ENCODE assay signal across 19 mouse cellular contexts in the genomic region with DNA sequence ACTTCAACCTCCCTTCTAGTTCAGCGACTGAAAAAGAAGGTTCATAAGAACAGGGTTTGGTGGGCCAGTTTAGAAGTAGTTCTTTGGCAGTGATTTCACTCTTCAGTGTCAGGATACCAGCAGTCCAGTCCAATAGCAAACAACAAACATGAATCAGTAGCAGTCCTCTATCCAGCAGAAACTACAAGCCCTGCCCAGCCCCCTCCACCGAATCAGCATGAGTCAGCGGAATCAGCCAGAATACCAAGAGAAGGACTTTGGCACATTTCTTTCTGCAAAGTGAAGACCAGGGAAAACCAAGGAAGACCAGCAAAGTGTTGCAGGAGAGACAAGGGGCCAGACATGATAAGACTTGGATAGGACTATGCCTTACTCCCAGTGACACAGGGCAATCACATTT.
DNase-seq lines count a peak whose midpoint lies in the region; ATAC-seq and TF ChIP-seq lines count a peak whose summit lies in the region.
"Had no signal": no experiment of that assay in that cellular context is flagged by ENCODE, and none has a peak within 500 bp of the region (broad histone marks: within the 10 kb centered on the region; RNA-seq: fewer than 3 reads in every experiment).

No protein-coding gene starts in this region.

- no peaks in the 10 kb centered on the region for H3K27me3 ChIP-seq in liver, embryonic 14.5 days (ENCODE audit: control insufficient read depth, insufficient read depth, low read length)
- no peaks in the 10 kb centered on the region for H3K27me3 ChIP-seq in forebrain, embryonic 11.5 days (ENCODE audit: control insufficient read depth, insufficient read depth, low read length)
- H3K27me3 ChIP-seq in forebrain, embryonic 14.5 days (replicated peaks; ENCODE audit: control insufficient read depth, insufficient read depth, low read length): no peaks in the 10 kb centered on the region
- H3K27me3 ChIP-seq: hindbrain, embryonic 12.5 days; intestine, embryonic 15.5 days; limb, embryonic 12.5 days had no signal

- no peak for TF ChIP-seq CTCF in liver, embryonic 14.5 days (IDR thresholded peaks at IDR 0.05; ENCODE audit: low read depth)
- TF ChIP-seq CTCF in left cerebral cortex, adult 2 months (IDR thresholded peaks at IDR 0.05): no peak

- H3K4me1 ChIP-seq in liver, embryonic 14.5 days (replicated peaks; ENCODE audit: control insufficient read depth in 2 of 2, insufficient read depth in 2 of 2, low read length in 1 of 2): peaks cover 0 to 4% of the 10 kb centered on the region in 2 experiments; a peak in 1 of 4 replicates
- H3K4me1 ChIP-seq in forebrain, embryonic 11.5 days (replicated peaks; ENCODE audit: control insufficient read depth, insufficient read depth, low read length): no peaks in the 10 kb centered on the region
- no peaks in the 10 kb centered on the region for H3K4me1 ChIP-seq in forebrain, embryonic 14.5 days (ENCODE audit: control insufficient read depth, insufficient read depth, low read length)
- H3K4me1 ChIP-seq: hindbrain, embryonic 12.5 days; intestine, embryonic 15.5 days; limb, embryonic 12.5 days; midbrain, embryonic 10.5 days had no signal

- TF ChIP-seq EP300 in liver, embryonic 14.5 days (IDR thresholded peaks at IDR 0.05; ENCODE audit: low read depth): no peak

- no peak overlapping the region for H3K4me3 ChIP-seq in liver, embryonic 14.5 days (ENCODE audit: insufficient read depth in 1 of 2, low read depth in 2 of 2, low read length in 2 of 2)
- no peak overlapping the region for H3K4me3 ChIP-seq in forebrain, embryonic 11.5 days (ENCODE audit: low read depth, low read length)
- no peak overlapping the region for H3K4me3 ChIP-seq in forebrain, embryonic 14.5 days (ENCODE audit: low read depth, low read length)
- H3K4me3 ChIP-seq in left cerebral cortex, adult 2 months: no peak overlapping the region
- H3K4me3 ChIP-seq: heart, adult 2 months; hindbrain, embryonic 12.5 days; intestine, embryonic 15.5 days; limb, embryonic 12.5 days; midbrain, embryonic 10.5 days had no signal

- intact Hi-C loops in left cerebral cortex, adult 2 months (cut with DNase I): no loop called here

- peak; percentile 62; the same call in 1 of the 2 replicates for ATAC-seq in liver, embryonic 14.5 days (ENCODE audit: insufficient read depth)
- no peak for ATAC-seq in forebrain, embryonic 11.5 days (replicated peaks; ENCODE audit: low FRiP score)
- no peak for ATAC-seq in forebrain, embryonic 14.5 days
- ATAC-seq: forebrain, postnatal 0 days; intestine, embryonic 15.5 days had no signal

- H3K9me3 ChIP-seq in liver, embryonic 14.5 days (ENCODE audit: control insufficient read depth, low read length): no peaks in the 10 kb centered on the region
- no peaks in the 10 kb centered on the region for H3K9me3 ChIP-seq in forebrain, embryonic 11.5 days (ENCODE audit: control insufficient read depth, low read length)
- no peaks in the 10 kb centered on the region for H3K9me3 ChIP-seq in forebrain, embryonic 14.5 days (replicated peaks; ENCODE audit: control insufficient read depth, low read length)
- H3K9me3 ChIP-seq: hindbrain, embryonic 12.5 days; intestine, embryonic 15.5 days; limb, embryonic 12.5 days; midbrain, embryonic 10.5 days had no signal

- no peak overlapping the region for H3K27ac ChIP-seq in liver, embryonic 14.5 days
- no peak overlapping the region for H3K27ac ChIP-seq in forebrain, embryonic 11.5 days (ENCODE audit: low read depth, low read length)
- H3K27ac ChIP-seq in forebrain, embryonic 14.5 days (ENCODE audit: low read depth, low read length): no peak overlapping the region
- no peak overlapping the region for H3K27ac ChIP-seq in left cerebral cortex, adult 2 months
- H3K27ac ChIP-seq: heart, adult 2 months; hindbrain, embryonic 12.5 days; intestine, embryonic 15.5 days; limb, embryonic 12.5 days; midbrain, embryonic 10.5 days had no signal

- H3K9ac ChIP-seq in liver, embryonic 14.5 days (replicated peaks): no peak overlapping the region
- no peak overlapping the region for H3K9ac ChIP-seq in forebrain, embryonic 11.5 days (ENCODE audit: low read length)
- no peak overlapping the region for H3K9ac ChIP-seq in forebrain, embryonic 14.5 days (ENCODE audit: low read length)
- H3K9ac ChIP-seq: forebrain, postnatal 0 days; hindbrain, embryonic 12.5 days; intestine, embryonic 15.5 days; limb, embryonic 12.5 days had no signal

- 62% methylated on average over 3 of the region's 3 CpGs for WGBS in liver, embryonic 14.5 days (ENCODE audit: insufficient replicate concordance)
- 94% methylated on average over 3 of the region's 3 CpGs for WGBS in forebrain, embryonic 11.5 days
- 93% methylated on average over 3 of the region's 3 CpGs for WGBS in forebrain, embryonic 14.5 days

- no peak overlapping the region for H3K4me2 ChIP-seq in liver, embryonic 14.5 days (ENCODE audit: low read depth)
- H3K4me2 ChIP-seq in forebrain, embryonic 11.5 days (ENCODE audit: low read depth, low read length, severe bottlenecking): no peak overlapping the region
- H3K4me2 ChIP-seq in forebrain, embryonic 14.5 days (ENCODE audit: low read length): no peak overlapping the region
- H3K4me2 ChIP-seq: hindbrain, embryonic 12.5 days; intestine, embryonic 15.5 days; limb, embryonic 12.5 days had no signal

- H3K36me3 ChIP-seq in liver, embryonic 14.5 days (replicated peaks; ENCODE audit: control insufficient read depth, insufficient read depth, low read depth): no peaks in the 10 kb centered on the region
- no peaks in the 10 kb centered on the region for H3K36me3 ChIP-seq in forebrain, embryonic 11.5 days (ENCODE audit: control insufficient read depth, insufficient read depth, low read length)
- H3K36me3 ChIP-seq in forebrain, embryonic 14.5 days (ENCODE audit: control insufficient read depth, insufficient read depth, low read length): no peaks in the 10 kb centered on the region
- H3K36me3 ChIP-seq: hindbrain, embryonic 12.5 days; intestine, embryonic 15.5 days; limb, embryonic 12.5 days; midbrain, embryonic 10.5 days had no signal

- DNase-seq in adrenal gland, postnatal 36 days: peak; percentile 4 to 16
- no peak for DNase-seq in adrenal gland, postnatal 10 days
- DNase-seq in 416B (ENCODE audit: low read depth): peak; percentile 29
- DNase-seq in adipocyte (ENCODE audit: low spot score): peak; percentile 30
- peak in 1 of 3 experiments; percentile 6 for DNase-seq in liver, embryonic 14.5 days (ENCODE audit: low read depth in 3 of 3, low spot score in 3 of 3)
- DNase-seq in forebrain, embryonic 11.5 days (ENCODE audit: low spot score): no peak
- no peak for DNase-seq in forebrain, embryonic 14.5 days (ENCODE audit: low spot score)
- no peak for DNase-seq in left cerebral cortex, adult 2 months (ENCODE audit: extremely low spot score in 1 of 2, low spot score in 2 of 2)
- DNase-seq: cerebellum, adult 9-11 months; embryo, embryonic 11 days; forebrain, postnatal 0 days; heart, adult 2 months; lung, postnatal 10 days; spleen, adult 18-20 months; thymus, postnatal 25 days had no signal

Comparison
In these comparisons a context has a peak if more than half of its experiments do, and no peak if none do; other contexts are left out.
1. DNase-seq: peak in adrenal gland, postnatal 36 days (2 of 2), 416B (single experiment) and adipocyte (single experiment); none in adrenal gland, postnatal 10 days (single experiment), forebrain, embryonic 11.5 days (single experiment), forebrain, embryonic 14.5 days (single experiment) and left cerebral cortex, adult 2 months (0 of 2).